Mouse (Mus musculus): ENCODE measurements at regions not wholly inside any gene's neighbourhood (a gene's known extent, or its start where the extent isn't known, plus 50 kb on each side); places are given as distances from the start of the nearest gene placed in this dataset.

- no peak overlapping the region for H3K9ac ChIP-seq (ENCODE audit: insufficient read depth, low read depth)
- H3K79me2 ChIP-seq (replicated peaks; ENCODE audit: control insufficient read depth, extremely low read depth, insufficient read depth, poor library complexity, severe bottlenecking) = no peaks in the 10 kb centered on the region
- TF ChIP-seq HCFC1 (IDR thresholded peaks at IDR 0.05; ENCODE audit: low read depth, low read length) = no peak
- TF ChIP-seq ZNF384 (IDR thresholded peaks at IDR 0.05; ENCODE audit: low read depth, low read length) = no peak
- TF ChIP-seq JUND (conservative IDR thresholded peaks at IDR 0.05; ENCODE audit: low read depth, low read length) = no peak
- no peak for TF ChIP-seq UBTF (IDR thresholded peaks at IDR 0.05; ENCODE audit: low read depth, low read length)
- TF ChIP-seq ZKSCAN1 (IDR thresholded peaks at IDR 0.05; ENCODE audit: borderline replicate concordance, low read depth, low read length) = no peak
- TF ChIP-seq RAD21 (IDR thresholded peaks at IDR 0.05; ENCODE audit: low read depth, low read length) = no peak
- no peak for TF ChIP-seq ZMIZ1 (IDR thresholded peaks at IDR 0.05; ENCODE audit: low read depth, low read length)
- no peak for TF ChIP-seq JUN (IDR thresholded peaks at IDR 0.05; ENCODE audit: insufficient read depth, low read depth, low read length)
- TF ChIP-seq KAT2A (IDR thresholded peaks at IDR 0.05; ENCODE audit: insufficient replicate concordance, low read length) = no peak
- no peak for TF ChIP-seq IRF4 (IDR thresholded peaks at IDR 0.05; ENCODE audit: low read depth, low read length)
- TF ChIP-seq MAX (IDR thresholded peaks at IDR 0.05; ENCODE audit: low read length) = no peak
- TF ChIP-seq CTCF (conservative IDR thresholded peaks at IDR 0.05 in 1 of 2, IDR thresholded peaks at IDR 0.05 in 1 of 2; ENCODE audit: low read depth in 2 of 2, low read length in 2 of 2) = no peak
- no peak for TF ChIP-seq ZC3H11A (IDR thresholded peaks at IDR 0.05; ENCODE audit: low read depth, low read length)
- TF ChIP-seq MYC (IDR thresholded peaks at IDR 0.05; ENCODE audit: low read depth, low read length) = no peak
- H3K4me3 ChIP-seq (replicated peaks in 1 of 3; ENCODE audit: low read depth in 2 of 3, low read length in 2 of 3, poor library complexity in 1 of 3) = no peak overlapping the region
- H3K4me2 ChIP-seq (ENCODE audit: insufficient read depth, low read depth, poor library complexity, severe bottlenecking) = no peak overlapping the region
- in situ Hi-C loops (cut with MboI; ENCODE audit: low pct_ligation_motif_present, low pct_unique_long_range_greater_than_20kb, low sequenced_read_pairs) (no loop called here), dilution Hi-C loops (cut with MboI; ENCODE audit: extremely low pct_ligation_motif_present, extremely low pct_unique_long_range_greater_than_20kb, low sequenced_read_pairs) (no loop called here)
- no peaks in the 10 kb centered on the region for H3K36me3 ChIP-seq (replicated peaks in 1 of 2; ENCODE audit: control insufficient read depth in 1 of 2, insufficient read depth in 1 of 2, low read length in 1 of 2)
- H3K27ac ChIP-seq (ENCODE audit: insufficient read depth, low read depth) = no peak overlapping the region
- H3K4me1 ChIP-seq (ENCODE audit: control insufficient read depth in 1 of 2, insufficient read depth in 2 of 2) = no peaks in the 10 kb centered on the region
- H3K9me3 ChIP-seq (replicated peaks; ENCODE audit: low read length) = no peaks in the 10 kb centered on the region
- no peaks in the 10 kb centered on the region for H3K27me3 ChIP-seq (replicated peaks)
- DNase-seq (ENCODE audit: extremely low read depth) = no peak
These were observed 335.8 kb upstream of the Frg1 start for GRCm38 (mm10) chr8:41752641-41753040.

DNA sequence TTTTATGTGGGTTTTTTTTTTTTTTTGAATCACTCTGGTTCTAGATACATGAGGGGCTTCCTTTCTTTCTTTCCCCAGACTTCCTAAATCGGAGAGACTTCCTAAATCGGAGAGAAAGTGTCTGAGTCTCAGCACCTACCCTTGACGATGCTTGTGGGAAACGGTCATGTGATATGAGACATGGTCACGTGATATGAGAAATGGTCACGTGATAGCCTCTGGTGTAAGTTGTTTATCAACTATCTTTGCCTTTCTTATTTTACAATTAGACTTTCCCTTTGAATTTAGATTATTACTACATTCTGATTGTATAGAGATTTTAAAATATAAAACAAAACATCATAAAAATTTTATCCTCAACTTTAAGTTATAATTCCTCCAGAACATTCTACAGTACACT is 330.1 kb upstream of the Frg1 start:
- no peaks in the 10 kb centered on the region for H3K36me3 ChIP-seq (replicated peaks in 1 of 2; ENCODE audit: control insufficient read depth in 1 of 2, insufficient read depth in 1 of 2, low read length in 1 of 2)
- dilution Hi-C loops (cut with MboI; ENCODE audit: extremely low pct_ligation_motif_present, extremely low pct_unique_long_range_greater_than_20kb, low sequenced_read_pairs) = no loop called here
- no peak overlapping the region for H3K9ac ChIP-seq (ENCODE audit: insufficient read depth, low read depth)
- in situ Hi-C loops (cut with MboI; ENCODE audit: low pct_ligation_motif_present, low pct_unique_long_range_greater_than_20kb, low sequenced_read_pairs) = no loop called here
- H3K79me2 ChIP-seq (replicated peaks; ENCODE audit: control insufficient read depth, extremely low read depth, insufficient read depth, poor library complexity, severe bottlenecking) = no peaks in the 10 kb centered on the region
- DNase-seq (ENCODE audit: extremely low read depth) = no peak
- no peak overlapping the region for H3K4me3 ChIP-seq (replicated peaks in 1 of 3; ENCODE audit: low read depth in 2 of 3, low read length in 2 of 3, poor library complexity in 1 of 3)
- H3K4me2 ChIP-seq (ENCODE audit: insufficient read depth, low read depth, poor library complexity, severe bottlenecking) = no peak overlapping the region
- no peaks in the 10 kb centered on the region for H3K9me3 ChIP-seq (replicated peaks; ENCODE audit: low read length)
- no peaks in the 10 kb centered on the region for H3K27me3 ChIP-seq (replicated peaks)
- no peak overlapping the region for H3K27ac ChIP-seq (ENCODE audit: insufficient read depth, low read depth)
- no peak for TF ChIP-seq RCOR1 (conservative IDR thresholded peaks at IDR 0.05; ENCODE audit: low read depth, low read length)
- peak; percentile 40; the same call in 1 of the 2 replicates for TF ChIP-seq USF2 (conservative IDR thresholded peaks at IDR 0.05; ENCODE audit: low read depth, low read length)
- no peaks in the 10 kb centered on the region for H3K4me1 ChIP-seq (ENCODE audit: control insufficient read depth in 1 of 2, insufficient read depth in 2 of 2)

Data from CH12.LX (cell line).